Mouse (Mus musculus) heart, adult 2 months (tissue): ENCODE results near the gene C1ql1. TPM values are rescaled to one million over a fixed set of nuclear protein-coding genes. Genes with fewer than 3 reads are reported as not detected.
A peak's percentile ranks its signal among the peaks of the same experiment; 100 is the strongest.

ENCODE experiments used
- DNase-seq, 2 experiments: peaks; one replicate each; pipeline ENCODE4 v3.0.0; 2021
- H3K27ac ChIP-seq: fragments of 200-600 bp; 2 replicates; pipeline ENCODE4 v1.8.1; 2022
- H3K27me3 ChIP-seq: fragments of 200-500 bp; 2 replicates; pipeline ENCODE4 v1.6.1; 2012; ENCODE audit warnings: mild to moderate bottlenecking, low read length, inconsistent platforms, mixed read lengths; ENCODE audit not compliant: control insufficient read depth, insufficient read depth
- H3K36me3 ChIP-seq: fragments of 200-500 bp; 2 replicates; pipeline ENCODE4 v1.6.1; 2012; ENCODE audit warnings: low read length, inconsistent platforms; ENCODE audit not compliant: control insufficient read depth, insufficient read depth
- H3K4me1 ChIP-seq: fragments of 200-500 bp; 2 replicates; pipeline ENCODE4 v1.6.1; 2011; ENCODE audit warnings: low read length; ENCODE audit not compliant: control insufficient read depth, insufficient read depth
- H3K4me3 ChIP-seq: fragments of 200-600 bp; 2 replicates; pipeline ENCODE4 v1.8.1; 2022
- H3K79me2 ChIP-seq: fragments of 200-500 bp; replicated peaks from 2 replicates; pipeline ENCODE4 v1.6.1; 2012; ENCODE audit warnings: mild to moderate bottlenecking, inconsistent platforms, low read length, moderate library complexity, mixed read lengths; ENCODE audit not compliant: control insufficient read depth, insufficient read depth
- H3K9ac ChIP-seq: fragments of 200-500 bp; 2 replicates; pipeline ENCODE4 v1.6.1; 2012; ENCODE audit warnings: low read depth, mild to moderate bottlenecking, control low read depth, inconsistent platforms, low read length, mixed read lengths
- CTCF ChIP-seq: fragments of 200-600 bp; IDR thresholded peaks from 2 replicates; pipeline ENCODE4 v1.8.1; 2022; ENCODE audit warnings: antibody characterized with exemption, mild to moderate bottlenecking, moderate library complexity
- EP300 ChIP-seq: fragments of 200-500 bp; IDR thresholded peaks from 2 replicates; pipeline ENCODE4 v1.6.1; 2011; ENCODE audit warnings: low read depth, low read length, control low read depth; ENCODE audit not compliant: insufficient read depth
- POLR2A ChIP-seq: fragments of 200-500 bp; IDR thresholded peaks from 2 replicates; pipeline ENCODE4 v1.6.1; 2011; ENCODE audit warnings: mild to moderate bottlenecking, low read depth, low read length, control low read depth; ENCODE audit not compliant: insufficient read depth
- WGBS: fragments of 180-500 bp; shearing (Covaris S2); methylation state at CpG from one replicate; pipeline ENCODE4 v1.1.7; 2018; 5-methylcytosine and 5-hydroxymethylcytosine counted together
- intact Hi-C: fragments of 180-260 bp; cut with DNase I; formaldehyde crosslinking; loops from one replicate; pipeline ENCODE4 v1.15.1; 2025
- polyA plus RNA-seq: library from polyadenylated mRNA; depleted of rRNA; stranded (reverse); fragments of >200 nt; gene quantifications from 2 replicates; pipeline ENCODE4 v1.2.3, GENCODE M21; 2012
- total RNA-seq, 2 experiments: library from RNA; stranded (reverse); gene quantifications; 2 replicates each; pipeline ENCODE4 v1.2.3; 2021

C1ql1 gene
- total and polyA plus RNA-seq, 3 experiments, result 0.10 TPM; not detected in 2

- intact Hi-C loops, result no loop called here
- H3K4me1 ChIP-seq, result no peaks in the 10 kb centered on the region
- no peaks in the 10 kb centered on the region for H3K36me3 ChIP-seq
- TF ChIP-seq EP300 (no peak), CTCF (no peak), POLR2A (no peak)
- WGBS, result under 1% methylated on average over 62 of the region's 62 CpGs
- H3K9ac ChIP-seq, result peak within 1 kb of the TSS; percentile 61
- peak; percentile 90 to 95 for DNase-seq
- no peaks in the 10 kb centered on the region for H3K27me3 ChIP-seq
- no peaks in the 10 kb centered on the region for H3K79me2 ChIP-seq
- H3K4me3 ChIP-seq, result peak within 1 kb of the TSS; percentile 79
- peak within 1 kb of the TSS; percentile 30; the same call in 1 of the 2 replicates for H3K27ac ChIP-seq
These were observed 21.7 kb downstream of the C1ql1 start, which contains the start of gene Kif18b for GRCm38 (mm10) chr11:102924557-102925350. Gene Kif18b (minus strand): TSS chr11:102925124.

- intact Hi-C loops, result no loop called here
These were observed 25.0 kb downstream of the C1ql1 start for GRCm38 (mm10) chr11:102921491-102921890.

GRCm38 (mm10) chr11:102918077-102918476 is 28.4 kb downstream of the C1ql1 start:
- 83% methylated on average over 4 of the region's 4 CpGs for WGBS
- Histone ChIP-seq H3K4me3 (no peak overlapping the region), H3K9ac (no peak overlapping the region), H3K79me2 (0 out of 2 replicates have a peak, but pooled peaks cover 1% of the 10 kb centered on the region), H3K36me3 (no peaks in the 10 kb centered on the region), H3K4me1 (no peaks in the 10 kb centered on the region), H3K27me3 (no peaks in the 10 kb centered on the region), H3K27ac (no peak overlapping the region)
- intact Hi-C loops, result no loop called here
- TF ChIP-seq POLR2A, result no peak
- TF ChIP-seq CTCF, result no peak
- TF ChIP-seq EP300, result no peak
- DNase-seq, result no peak

More at GRCm38 (mm10) chr11:102921491-102921890, 25.0 kb downstream of the C1ql1 start:
- H3K27me3 ChIP-seq, result no peaks in the 10 kb centered on the region
- no peaks in the 10 kb centered on the region for H3K79me2 ChIP-seq
- no peak overlapping the region for H3K4me3 ChIP-seq
- no peak for TF ChIP-seq EP300
- no peak for TF ChIP-seq POLR2A
- TF ChIP-seq CTCF, result no peak
- H3K9ac ChIP-seq, result no peak overlapping the region
- WGBS, result 86% methylated on average over 6 of the region's 6 CpGs
- H3K4me1 ChIP-seq, result no peaks in the 10 kb centered on the region
- DNase-seq, result no peak
- H3K27ac ChIP-seq, result no peak overlapping the region
- H3K36me3 ChIP-seq, result no peaks in the 10 kb centered on the region

- Histone ChIP-seq H3K36me3 (no peaks in the 10 kb centered on the region), H3K9ac (no peak overlapping the region), H3K4me1 (no peaks in the 10 kb centered on the region), H3K27ac (no peak overlapping the region), H3K79me2 (0 out of 2 replicates have a peak, but pooled peaks cover 1% of the 10 kb centered on the region), H3K4me3 (no peak overlapping the region), H3K27me3 (no peaks in the 10 kb centered on the region)
- TF ChIP-seq CTCF, result no peak
- TF ChIP-seq EP300, result no peak
- no peak for TF ChIP-seq POLR2A
- intact Hi-C loops, result no loop called here
- DNase-seq, result no peak
- 91% methylated on average over 9 of the region's 9 CpGs for WGBS
These were observed 31.1 kb downstream of the C1ql1 start for GRCm38 (mm10) chr11:102915380-102915779.

- DNase-seq, result no peak
- H3K9ac ChIP-seq, result no peak overlapping the region
- H3K4me3 ChIP-seq, result no peak overlapping the region
- no peak for TF ChIP-seq POLR2A
- no peak for TF ChIP-seq EP300
- TF ChIP-seq CTCF, result no peak
- H3K27me3 ChIP-seq, result no peaks in the 10 kb centered on the region
- 74% methylated on average over 7 of the region's 7 CpGs for WGBS
- no peaks in the 10 kb centered on the region for H3K36me3 ChIP-seq
- intact Hi-C loops, result no loop called here
- no peak overlapping the region for H3K27ac ChIP-seq
- 0 out of 2 replicates have a peak, but pooled peaks cover 1% of the 10 kb centered on the region for H3K79me2 ChIP-seq
- H3K4me1 ChIP-seq, result no peaks in the 10 kb centered on the region
These were observed 35.1 kb downstream of the C1ql1 start for GRCm38 (mm10) chr11:102911376-102911775.

- no peak for DNase-seq
- Histone ChIP-seq H3K79me2 (no peaks in the 10 kb centered on the region), H3K36me3 (no peaks in the 10 kb centered on the region), H3K4me1 (peaks cover 3% of the 10 kb centered on the region), H3K27me3 (no peaks in the 10 kb centered on the region), H3K27ac (no peak overlapping the region), H3K4me3 (no peak overlapping the region), H3K9ac (no peak overlapping the region)
- no peak for TF ChIP-seq EP300
- no peak for TF ChIP-seq CTCF
- TF ChIP-seq POLR2A, result no peak
- intact Hi-C loops, result no loop called here
- WGBS, result 80% methylated on average over 7 of the region's 7 CpGs
These were observed 42.8 kb downstream of the C1ql1 start for GRCm38 (mm10) chr11:102903654-102904053.
